Mouse (Mus musculus): ENCODE results near the gene Tcta. TPM values are rescaled to one million over a fixed set of nuclear protein-coding genes. Genes with fewer than 3 reads are reported as not detected.

The Tcta gene
- polyA plus RNA-seq, 1 experiment from 2014 or later, result 28.5 TPM

DNA sequence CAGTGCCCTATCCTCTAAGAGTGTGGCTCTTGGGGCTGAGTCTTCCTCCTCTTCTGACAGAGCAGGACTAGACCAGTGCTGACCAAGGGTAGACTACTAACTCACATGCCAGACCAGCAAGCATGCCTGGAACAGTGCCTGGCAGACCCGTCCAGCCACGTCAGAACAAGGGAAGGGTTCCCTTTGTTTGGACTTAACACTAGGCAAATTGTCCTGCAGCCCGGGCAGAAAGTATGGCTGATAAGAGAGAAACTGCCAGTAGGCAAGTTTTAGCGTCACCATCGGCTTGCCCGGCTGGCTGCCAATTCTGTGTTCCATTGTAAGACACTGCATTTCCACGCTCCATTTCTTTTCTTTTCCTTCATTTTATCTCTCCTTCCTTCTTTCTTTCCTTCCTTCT lies 38.3 kb downstream of the Tcta start:
- Histone ChIP-seq H3K9ac (ENCODE audit: low read depth, low read length) (no peak overlapping the region), H3K9me3 (replicated peaks; ENCODE audit: control insufficient read depth, low read length) (no peaks in the 10 kb centered on the region), H3K4me1 (ENCODE audit: control insufficient read depth, insufficient read depth, low read length) (peaks cover 35% of the 10 kb centered on the region), H3K4me2 (no peak overlapping the region), H3K36me3 (ENCODE audit: control insufficient read depth, insufficient read depth, low read length) (no peaks in the 10 kb centered on the region), H3K4me3 (ENCODE audit: low read depth, low read length) (no peak overlapping the region), H3K27ac (ENCODE audit: low read depth, low read length) (0 out of 2 replicates have a peak overlapping the region, but pooled peaks have one; percentile 6), H3K27me3 (ENCODE audit: control insufficient read depth, insufficient read depth, low read length) (no peaks in the 10 kb centered on the region)
- WGBS (ENCODE audit: insufficient replicate concordance), result 63% methylated on average over 7 of the region's 7 CpGs
- ATAC-seq (replicated peaks; ENCODE audit: insufficient number of reproducible peaks, low FRiP score, low TSS enrichment), result no peak

DNA sequence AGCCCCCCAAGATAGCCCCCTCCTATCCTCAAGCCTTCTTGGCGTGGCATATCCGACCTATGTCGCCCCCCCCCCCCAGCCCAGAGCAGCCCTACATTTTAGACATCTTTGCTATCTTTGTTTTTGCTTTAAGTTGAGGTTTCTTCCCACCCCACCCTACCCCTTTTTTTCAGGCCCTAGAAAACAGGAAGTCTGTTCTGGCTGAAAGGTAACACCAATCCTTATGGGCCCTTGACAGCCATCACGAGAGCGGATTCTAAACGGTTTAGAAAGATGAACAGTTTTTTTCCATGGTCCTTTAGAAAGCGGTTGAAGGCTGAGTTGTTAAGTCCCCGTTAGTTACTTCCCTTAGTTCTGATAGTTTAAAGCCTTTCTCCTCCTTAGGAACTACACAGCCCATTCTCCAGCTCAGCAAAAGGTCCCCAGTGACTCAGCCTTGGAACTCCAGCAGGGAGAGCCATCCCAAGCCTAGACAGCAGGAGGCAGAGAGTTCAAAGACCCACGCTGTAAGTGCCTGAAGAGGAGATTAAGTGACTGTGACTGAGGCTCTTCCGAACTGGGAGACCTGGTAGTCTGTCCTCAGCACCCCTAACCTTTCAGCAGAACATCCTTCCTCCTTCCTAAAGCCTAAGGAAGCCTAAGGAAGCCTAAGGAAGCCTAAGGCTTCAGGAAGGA lies 39.6 kb downstream of the Tcta start:
- H3K27ac ChIP-seq (ENCODE audit: low read depth, low read length), result peak overlapping the region; percentile 59; the same call in 1 of the 2 replicates
- no peaks in the 10 kb centered on the region for H3K9me3 ChIP-seq (replicated peaks; ENCODE audit: control insufficient read depth, low read length)
- H3K4me1 ChIP-seq (ENCODE audit: control insufficient read depth, insufficient read depth, low read length), result peaks cover 39% of the 10 kb centered on the region
- no peak overlapping the region for H3K4me2 ChIP-seq
- WGBS (ENCODE audit: insufficient replicate concordance), result 45% methylated on average over 9 of the region's 10 CpGs
- no peak overlapping the region for H3K4me3 ChIP-seq (ENCODE audit: low read depth, low read length)
- no peaks in the 10 kb centered on the region for H3K27me3 ChIP-seq (ENCODE audit: control insufficient read depth, insufficient read depth, low read length)
- H3K36me3 ChIP-seq (ENCODE audit: control insufficient read depth, insufficient read depth, low read length), result no peaks in the 10 kb centered on the region
- no peak overlapping the region for H3K9ac ChIP-seq (ENCODE audit: low read depth, low read length)
- no peak for ATAC-seq (replicated peaks; ENCODE audit: insufficient number of reproducible peaks, low FRiP score, low TSS enrichment)

- Histone ChIP-seq H3K9me3 (replicated peaks; ENCODE audit: control insufficient read depth, low read length) (no peaks in the 10 kb centered on the region), H3K36me3 (ENCODE audit: control insufficient read depth, insufficient read depth, low read length) (no peaks in the 10 kb centered on the region), H3K4me2 (peak overlapping the region; percentile 83), H3K27me3 (ENCODE audit: control insufficient read depth, insufficient read depth, low read length) (no peaks in the 10 kb centered on the region), H3K4me1 (ENCODE audit: control insufficient read depth, insufficient read depth, low read length) (peaks cover 49% of the 10 kb centered on the region), H3K9ac (ENCODE audit: low read depth, low read length) (peak overlapping the region; percentile 97), H3K4me3 (ENCODE audit: low read depth, low read length) (peak overlapping the region; percentile 97), H3K27ac (ENCODE audit: low read depth, low read length) (peak overlapping the region; percentile 98)
- ATAC-seq (replicated peaks; ENCODE audit: insufficient number of reproducible peaks, low FRiP score, low TSS enrichment), result peak; percentile 24; the same call in 1 of the 2 replicates
- 2% methylated on average over 10 of the region's 10 CpGs for WGBS (ENCODE audit: insufficient replicate concordance)
Observed at GRCm38 (mm10) chr9:108264191-108264921, 41.6 kb downstream of the Tcta start.

GRCm38 (mm10) chr9:108263690-108264190 lies 42.2 kb downstream of the Tcta start, which contains the start of gene Dag1:
TSS of gene Dag1 (minus strand) at chr9:108263958.
- under 1% methylated on average over 60 of the region's 71 CpGs for WGBS (ENCODE audit: insufficient replicate concordance)
- H3K9ac ChIP-seq (ENCODE audit: low read depth, low read length), result peak within 1 kb of the TSS; percentile 97
- no peaks in the 10 kb centered on the region for H3K27me3 ChIP-seq (ENCODE audit: control insufficient read depth, insufficient read depth, low read length)
- H3K4me3 ChIP-seq (ENCODE audit: low read depth, low read length), result peak within 1 kb of the TSS; percentile 97
- peak within 1 kb of the TSS; percentile 83 for H3K4me2 ChIP-seq
- peaks cover 51% of the 10 kb centered on the region for H3K4me1 ChIP-seq (ENCODE audit: control insufficient read depth, insufficient read depth, low read length)
- H3K9me3 ChIP-seq (replicated peaks; ENCODE audit: control insufficient read depth, low read length), result no peaks in the 10 kb centered on the region
- peak; percentile 93 for ATAC-seq (replicated peaks; ENCODE audit: insufficient number of reproducible peaks, low FRiP score, low TSS enrichment)
- H3K27ac ChIP-seq (ENCODE audit: low read depth, low read length), result peak within 1 kb of the TSS; percentile 98
- no peaks in the 10 kb centered on the region for H3K36me3 ChIP-seq (ENCODE audit: control insufficient read depth, insufficient read depth, low read length)

DNA sequence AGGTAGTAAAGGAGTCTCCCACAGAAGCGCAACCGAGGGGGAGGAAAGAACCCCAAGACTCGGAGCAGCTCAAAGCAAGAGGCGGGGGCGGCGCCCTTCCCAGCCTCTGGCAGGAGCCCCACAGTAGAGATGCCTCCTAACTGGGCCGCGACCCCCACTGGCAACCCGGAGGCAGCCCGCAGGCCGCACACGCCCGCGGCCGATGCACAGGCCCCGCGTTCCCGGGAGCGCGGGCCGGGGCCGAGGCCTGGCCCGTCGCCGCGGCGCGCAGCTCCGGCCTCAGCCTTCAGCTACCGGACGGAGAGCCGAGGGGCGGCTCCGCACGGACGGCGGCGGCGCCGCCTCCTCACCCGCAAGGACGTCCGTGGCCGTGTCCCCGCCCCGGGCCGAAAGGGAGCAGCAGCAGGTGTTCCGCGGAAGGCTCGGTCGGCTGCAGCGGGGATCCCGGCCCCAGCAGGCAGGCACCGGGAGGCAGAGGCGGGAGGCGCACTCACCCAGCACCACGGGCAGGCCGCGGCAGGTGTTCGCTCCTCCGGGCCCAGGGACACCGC lies 42.8 kb downstream of the Tcta start:
- under 1% methylated on average over 43 of the region's 62 CpGs for WGBS (ENCODE audit: insufficient replicate concordance)
- peak overlapping the region; percentile 98 for H3K27ac ChIP-seq (ENCODE audit: low read depth, low read length)
- H3K27me3 ChIP-seq (ENCODE audit: control insufficient read depth, insufficient read depth, low read length), result no peaks in the 10 kb centered on the region
- H3K4me2 ChIP-seq, result peak overlapping the region; percentile 83
- H3K9ac ChIP-seq (ENCODE audit: low read depth, low read length), result peak overlapping the region; percentile 97
- H3K4me3 ChIP-seq (ENCODE audit: low read depth, low read length), result peak overlapping the region; percentile 97
- peak; percentile 64 for ATAC-seq (replicated peaks; ENCODE audit: insufficient number of reproducible peaks, low FRiP score, low TSS enrichment)
- no peaks in the 10 kb centered on the region for H3K9me3 ChIP-seq (replicated peaks; ENCODE audit: control insufficient read depth, low read length)
- H3K36me3 ChIP-seq (ENCODE audit: control insufficient read depth, insufficient read depth, low read length), result no peaks in the 10 kb centered on the region
- H3K4me1 ChIP-seq (ENCODE audit: control insufficient read depth, insufficient read depth, low read length), result peaks cover 52% of the 10 kb centered on the region

DNA sequence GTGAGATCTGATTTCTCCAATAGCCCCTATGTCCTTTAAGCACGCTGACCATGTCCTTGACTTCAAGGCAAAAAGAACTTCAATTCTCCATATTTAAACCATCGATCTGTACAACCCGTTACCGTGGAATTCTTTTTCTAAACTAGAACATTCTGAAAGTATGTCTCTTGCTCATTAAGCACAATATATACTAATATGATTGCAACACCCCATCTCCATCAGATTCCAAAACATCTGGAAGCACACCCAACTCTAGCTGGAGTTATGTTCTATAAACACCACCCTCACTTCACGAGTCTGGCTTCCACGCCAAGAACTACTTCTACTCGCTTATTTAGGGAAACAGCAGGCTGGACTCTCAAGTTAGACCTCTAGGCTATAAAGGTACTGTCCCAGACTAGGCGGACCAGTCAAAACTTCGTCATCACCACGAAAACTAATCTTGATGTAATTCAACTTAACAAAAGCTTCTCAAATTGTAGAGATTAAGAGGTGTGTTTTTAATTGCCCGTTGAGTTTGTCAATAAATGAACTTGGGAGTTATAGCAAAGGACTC lies 43.4 kb downstream of the Tcta start:
- H3K27ac ChIP-seq (ENCODE audit: low read depth, low read length), result peak overlapping the region; percentile 98
- 39% methylated on average over 11 of the region's 11 CpGs for WGBS (ENCODE audit: insufficient replicate concordance)
- H3K36me3 ChIP-seq (ENCODE audit: control insufficient read depth, insufficient read depth, low read length), result no peaks in the 10 kb centered on the region
- H3K4me3 ChIP-seq (ENCODE audit: low read depth, low read length), result peak overlapping the region; percentile 97
- ATAC-seq (replicated peaks; ENCODE audit: insufficient number of reproducible peaks, low FRiP score, low TSS enrichment), result no peak
- H3K4me1 ChIP-seq (ENCODE audit: control insufficient read depth, insufficient read depth, low read length), result peaks cover 48% of the 10 kb centered on the region
- peak overlapping the region; percentile 83 for H3K4me2 ChIP-seq
- no peaks in the 10 kb centered on the region for H3K9me3 ChIP-seq (replicated peaks; ENCODE audit: control insufficient read depth, low read length)
- peak overlapping the region; percentile 97 for H3K9ac ChIP-seq (ENCODE audit: low read depth, low read length)
- no peaks in the 10 kb centered on the region for H3K27me3 ChIP-seq (ENCODE audit: control insufficient read depth, insufficient read depth, low read length)

GRCm38 (mm10) chr9:108261865-108262264 lies 44.1 kb downstream of the Tcta start:
- Histone ChIP-seq H3K4me1 (ENCODE audit: control insufficient read depth, insufficient read depth, low read length) (peaks cover 48% of the 10 kb centered on the region), H3K27me3 (ENCODE audit: control insufficient read depth, insufficient read depth, low read length) (no peaks in the 10 kb centered on the region), H3K9ac (ENCODE audit: low read depth, low read length) (peak overlapping the region; percentile 97; the same call in 1 of the 2 replicates), H3K4me3 (ENCODE audit: low read depth, low read length) (peak overlapping the region; percentile 97), H3K9me3 (replicated peaks; ENCODE audit: control insufficient read depth, low read length) (no peaks in the 10 kb centered on the region), H3K4me2 (peak overlapping the region; percentile 83), H3K27ac (ENCODE audit: low read depth, low read length) (peak overlapping the region; percentile 35; the same call in 1 of the 2 replicates), H3K36me3 (ENCODE audit: control insufficient read depth, insufficient read depth, low read length) (no peaks in the 10 kb centered on the region)
- 41% methylated on average over 7 of the region's 7 CpGs for WGBS (ENCODE audit: insufficient replicate concordance)
- no peak for ATAC-seq (replicated peaks; ENCODE audit: insufficient number of reproducible peaks, low FRiP score, low TSS enrichment)

DNA sequence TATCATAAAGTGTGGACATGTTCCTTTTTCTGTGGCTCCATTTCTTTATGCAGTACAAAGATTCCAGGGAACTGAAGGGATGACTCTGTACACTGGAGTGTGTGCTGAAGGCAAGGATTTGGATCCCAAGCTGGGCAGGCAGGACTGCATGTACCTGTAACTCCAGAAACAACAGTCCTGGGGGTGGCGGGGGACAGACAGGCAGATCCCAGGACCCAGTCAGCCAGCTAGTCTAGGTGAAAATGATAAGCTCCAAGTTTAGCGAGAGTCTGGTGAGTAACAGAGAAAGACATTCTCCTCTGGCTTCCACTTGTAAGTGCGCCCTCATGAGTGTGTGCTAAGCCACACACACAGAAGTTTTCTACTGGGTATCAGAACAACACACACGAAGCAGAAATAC lies 45.4 kb downstream of the Tcta start:
- 50% methylated on average over 4 of the region's 4 CpGs for WGBS (ENCODE audit: insufficient replicate concordance)
- peaks cover 40% of the 10 kb centered on the region for H3K4me1 ChIP-seq (ENCODE audit: control insufficient read depth, insufficient read depth, low read length)
- no peak for ATAC-seq (replicated peaks; ENCODE audit: insufficient number of reproducible peaks, low FRiP score, low TSS enrichment)
- H3K9me3 ChIP-seq (replicated peaks; ENCODE audit: control insufficient read depth, low read length), result no peaks in the 10 kb centered on the region
- peak overlapping the region; percentile 0; the same call in 1 of the 2 replicates for H3K27ac ChIP-seq (ENCODE audit: low read depth, low read length)
- no peaks in the 10 kb centered on the region for H3K27me3 ChIP-seq (ENCODE audit: control insufficient read depth, insufficient read depth, low read length)
- H3K4me3 ChIP-seq (ENCODE audit: low read depth, low read length), result no peak overlapping the region
- no peaks in the 10 kb centered on the region for H3K36me3 ChIP-seq (ENCODE audit: control insufficient read depth, insufficient read depth, low read length)
- H3K4me2 ChIP-seq, result peak overlapping the region; percentile 83; the same call in 1 of the 2 replicates
- H3K9ac ChIP-seq (ENCODE audit: low read depth, low read length), result no peak overlapping the region

Measured in heart, embryonic 11.5 days (tissue).